Mouse (Mus musculus) MEL (cell line): ENCODE results near the gene Prim2. TPM values are rescaled to one million over a fixed set of nuclear protein-coding genes. Genes with fewer than 3 reads are reported as not detected.

ENCODE experiments used
- DNase-seq: peaks from one replicate; pipeline ENCODE4 v3.0.0; 2011; ENCODE audit warnings: low read depth, low spot score
- H3K27ac ChIP-seq: 2 replicates; pipeline ENCODE4 v1.5.1; 2012; ENCODE audit warnings: low read depth, mild to moderate bottlenecking, control low read depth, low read length, moderate library complexity; ENCODE audit not compliant: control insufficient read depth
- H3K27me3 ChIP-seq, 2 experiments: fragments of 150-350 bp in 1 of 2; sonication (generic) in 1 of 2; 2 replicates each; pipeline ENCODE4 v1.6.1; 2012; ENCODE audit warnings: low read length in 2 of 2, mild to moderate bottlenecking in 2 of 2, improper control_type of control experiment in 1 of 2, moderate library complexity in 1 of 2; ENCODE audit not compliant: insufficient read depth in 2 of 2, control insufficient read depth in 1 of 2
- H3K36me3 ChIP-seq, 2 experiments: 2 replicates each; pipeline ENCODE4 v1.6.1; 2012 to 2014; ENCODE audit warnings: low read length in 2 of 2, improper control_type of control experiment in 1 of 2, inconsistent platforms in 1 of 2, mild to moderate bottlenecking in 1 of 2; ENCODE audit not compliant: insufficient read depth in 2 of 2, control insufficient read depth in 1 of 2
- H3K4me1 ChIP-seq, 2 experiments: fragments of 150-350 bp in 1 of 2; sonication (generic) in 1 of 2; 2 replicates each; pipeline ENCODE4 v1.6.1; 2012; ENCODE audit warnings: low read length in 2 of 2, improper control_type of control experiment in 1 of 2, mild to moderate bottlenecking in 1 of 2; ENCODE audit not compliant: insufficient read depth in 2 of 2, control insufficient read depth in 1 of 2
- H3K4me3 ChIP-seq, 2 experiments: fragments of 150-350 bp in 1 of 2; sonication (generic) in 1 of 2; 2 replicates each; pipeline ENCODE4 v1.5.1; 2012; ENCODE audit warnings: low read depth in 2 of 2, low read length in 2 of 2, mild to moderate bottlenecking in 2 of 2, moderate library complexity in 2 of 2, control low read depth in 1 of 2, improper control_type of control experiment in 1 of 2; ENCODE audit not compliant: control insufficient read depth in 1 of 2, insufficient read depth in 1 of 2
- H3K79me2 ChIP-seq: 2 replicates; pipeline ENCODE4 v1.6.1; 2012; ENCODE audit warnings: mild to moderate bottlenecking, low read length, moderate library complexity; ENCODE audit not compliant: control insufficient read depth, poor library complexity, insufficient read depth
- H3K9ac ChIP-seq: 2 replicates; pipeline ENCODE4 v1.6.1; 2012; ENCODE audit warnings: low read depth, mild to moderate bottlenecking, control low read depth, low read length, moderate library complexity; ENCODE audit not compliant: control insufficient read depth, poor library complexity, severe bottlenecking
- H3K9me3 ChIP-seq: fragments of 150-350 bp; sonication (generic); replicated peaks from 2 replicates; pipeline ENCODE4 v1.6.1; 2012; ENCODE audit warnings: mild to moderate bottlenecking, low read length, improper control_type of control experiment, moderate library complexity; ENCODE audit not compliant: insufficient read depth
- BHLHE40 ChIP-seq: IDR thresholded peaks from 2 replicates; pipeline ENCODE4 v1.6.1; 2012; ENCODE audit warnings: low read depth, mild to moderate bottlenecking, inconsistent platforms, low read length, improper control_type of control experiment, borderline replicate concordance
- CHD1 ChIP-seq: IDR thresholded peaks from 2 replicates; pipeline ENCODE4 v1.6.1; 2012; ENCODE audit warnings: low read depth, mild to moderate bottlenecking, inconsistent platforms, low read length, improper control_type of control experiment
- CHD2 ChIP-seq: IDR thresholded peaks from 2 replicates; pipeline ENCODE4 v1.6.1; 2011; ENCODE audit warnings: low read length, improper control_type of control experiment
- CTCF ChIP-seq, 3 experiments: IDR thresholded peaks in 2 of 3; conservative IDR thresholded peaks in 1 of 3; 2 replicates each; pipeline ENCODE4 v1.5.1; 2011 to 2012; ENCODE audit warnings: low read length in 3 of 3, low read depth in 2 of 3, mild to moderate bottlenecking in 2 of 3, improper control_type of control experiment in 1 of 3, inconsistent platforms in 1 of 3, mixed read lengths in 1 of 3, moderate library complexity in 1 of 3; ENCODE audit not compliant: control insufficient read depth in 1 of 3, insufficient read depth in 1 of 3, poor library complexity in 1 of 3, severe bottlenecking in 1 of 3
- E2F4 ChIP-seq: IDR thresholded peaks from 2 replicates; pipeline ENCODE4 v1.6.1; 2011; ENCODE audit warnings: low read depth, low read length, improper control_type of control experiment, borderline replicate concordance
- EP300 ChIP-seq, 2 experiments: IDR thresholded peaks; 2 replicates each; pipeline ENCODE4 v1.6.1; 2011; ENCODE audit warnings: improper control_type of control experiment in 2 of 2, low read length in 2 of 2, low read depth in 1 of 2, mild to moderate bottlenecking in 1 of 2
- GATA1 ChIP-seq: IDR thresholded peaks from 2 replicates; pipeline ENCODE4 v1.6.1; 2011; ENCODE audit warnings: low read depth, low read length, improper control_type of control experiment
- JUND ChIP-seq: IDR thresholded peaks from 2 replicates; pipeline ENCODE4 v1.6.1; 2011; ENCODE audit warnings: low read depth, mild to moderate bottlenecking, improper control_type of control experiment, low read length
- KAT2A ChIP-seq: conservative IDR thresholded peaks from 2 replicates; pipeline ENCODE4 v1.6.1; 2012; ENCODE audit warnings: low read depth, low read length, improper control_type of control experiment, inconsistent platforms
- MAFK ChIP-seq: IDR thresholded peaks from 2 replicates; pipeline ENCODE4 v1.6.1; 2011; ENCODE audit warnings: low read depth, mild to moderate bottlenecking, low read length, improper control_type of control experiment, borderline replicate concordance
- MAZ ChIP-seq: IDR thresholded peaks from 2 replicates; pipeline ENCODE4 v1.6.1; 2012; ENCODE audit warnings: low read depth, mild to moderate bottlenecking, inconsistent platforms, low read length, improper control_type of control experiment
- MXI1 ChIP-seq: IDR thresholded peaks from 2 replicates; pipeline ENCODE4 v1.6.1; 2011; ENCODE audit warnings: mild to moderate bottlenecking, low read depth, low read length, improper control_type of control experiment
- MYB ChIP-seq: IDR thresholded peaks from 2 replicates; pipeline ENCODE4 v1.6.1; 2011; ENCODE audit warnings: mild to moderate bottlenecking, low read depth, low read length, improper control_type of control experiment
- NRF1 ChIP-seq: IDR thresholded peaks from 2 replicates; pipeline ENCODE4 v1.6.1; 2014; ENCODE audit warnings: low read depth, mild to moderate bottlenecking, inconsistent platforms, low read length, improper control_type of control experiment, moderate library complexity; ENCODE audit not compliant: poor library complexity, insufficient read depth, severe bottlenecking
- POLR2AphosphoS2 ChIP-seq: IDR thresholded peaks from 2 replicates; pipeline ENCODE4 v1.6.1; 2011; ENCODE audit warnings: low read length, improper control_type of control experiment
- RAD21 ChIP-seq: IDR thresholded peaks from 2 replicates; pipeline ENCODE4 v1.6.1; 2011; ENCODE audit warnings: mild to moderate bottlenecking, low read depth, low read length, improper control_type of control experiment
- RCOR1 ChIP-seq: IDR thresholded peaks from 2 replicates; pipeline ENCODE4 v1.6.1; 2012; ENCODE audit warnings: low read depth, mild to moderate bottlenecking, inconsistent platforms, low read length, improper control_type of control experiment
- TCF12 ChIP-seq: IDR thresholded peaks from 2 replicates; pipeline ENCODE4 v1.6.1; 2014; ENCODE audit warnings: low read depth, mild to moderate bottlenecking, inconsistent platforms, low read length, improper control_type of control experiment, moderate library complexity
- UBTF ChIP-seq: IDR thresholded peaks from 2 replicates; pipeline ENCODE4 v1.6.1; 2012; ENCODE audit warnings: low read depth, mild to moderate bottlenecking, inconsistent platforms, low read length, improper control_type of control experiment, moderate library complexity, borderline replicate concordance; ENCODE audit not compliant: insufficient read depth
- ZC3H11A ChIP-seq: IDR thresholded peaks from 2 replicates; pipeline ENCODE4 v1.6.1; 2012; ENCODE audit warnings: low read depth, mild to moderate bottlenecking, inconsistent platforms, low read length, improper control_type of control experiment
- ZMIZ1 ChIP-seq: IDR thresholded peaks from 2 replicates; pipeline ENCODE4 v1.6.1; 2012; ENCODE audit warnings: low read depth, mild to moderate bottlenecking, inconsistent platforms, low read length, improper control_type of control experiment, moderate library complexity
- ZNF384 ChIP-seq: IDR thresholded peaks from 2 replicates; pipeline ENCODE4 v1.6.1; 2012; ENCODE audit warnings: low read depth, mild to moderate bottlenecking, inconsistent platforms, low read length, improper control_type of control experiment
- polyA plus RNA-seq, 2 experiments: library from polyadenylated mRNA; stranded (reverse) in 1 of 2; unstranded in 1 of 2; fragments of >175 nt in 1 of 2; fragments of >200 nt in 1 of 2; gene quantifications; 2 replicates each; pipeline versions ENCODE4 v1.2.1 to v1.2.4; 2012; ENCODE audit warnings: low replicate concordance in 2 of 2, low read depth in 1 of 2; ENCODE audit not compliant: insufficient read length in 2 of 2, insufficient read depth in 1 of 2, missing spikeins in 1 of 2
- total RNA-seq: library from RNA; depleted of rRNA; stranded (reverse); fragments of 300-350 nt; gene quantifications from 2 replicates; pipeline ENCODE4 v1.2.3, GENCODE M21; 2012

Prim2 gene
- total and polyA plus RNA-seq, 3 experiments = 36.1 to 48.9 TPM; not detected in 1

DNA sequence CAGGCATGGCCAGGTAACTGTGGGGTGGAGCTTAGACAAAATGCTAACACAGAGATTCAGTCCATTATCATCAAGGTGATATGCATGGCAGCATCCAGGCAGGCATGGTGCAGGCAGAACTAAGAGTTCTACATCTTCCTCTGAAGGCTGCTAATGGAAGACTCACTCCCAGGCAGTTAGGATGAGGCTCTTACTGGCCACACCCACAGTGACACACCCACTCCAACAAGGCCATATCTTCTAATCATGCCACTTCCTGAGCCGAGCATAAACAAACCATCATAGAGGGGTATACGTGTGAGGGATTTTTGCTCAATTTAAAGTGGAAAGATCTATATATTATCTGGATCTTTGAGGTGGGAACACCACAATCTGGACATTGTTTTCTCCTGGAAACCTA, 40.0 kb upstream of the Prim2 start:
- DNase-seq = peak; percentile 64
- H3K9ac ChIP-seq = no peak overlapping the region
- H3K4me1 ChIP-seq = peaks cover 0 to 13% of the 10 kb centered on the region in 2 experiments; a peak in 2 of 4 replicates
- no peaks in the 10 kb centered on the region for H3K79me2 ChIP-seq
- no peak overlapping the region for H3K4me3 ChIP-seq
- no peak overlapping the region for H3K27ac ChIP-seq
- peaks cover 0 to 2% of the 10 kb centered on the region in 2 experiments; a peak in 1 of 4 replicates for H3K36me3 ChIP-seq
- H3K27me3 ChIP-seq = no peaks in the 10 kb centered on the region
- H3K9me3 ChIP-seq = no peaks in the 10 kb centered on the region
- TF ChIP-seq GATA1 (peak; percentile 59; the same call in 1 of the 2 replicates), ZC3H11A (no peak), CHD1 (no peak), CTCF (IDR thresholded peaks at IDR 0.05 in 2 of 3, conservative IDR thresholded peaks at IDR 0.05 in 1 of 3; ENCODE audit: control insufficient read depth in 1 of 3, insufficient read depth in 1 of 3, low read depth in 2 of 3, low read length in 3 of 3, poor library complexity in 1 of 3, severe bottlenecking in 1 of 3) (no peak)

DNA sequence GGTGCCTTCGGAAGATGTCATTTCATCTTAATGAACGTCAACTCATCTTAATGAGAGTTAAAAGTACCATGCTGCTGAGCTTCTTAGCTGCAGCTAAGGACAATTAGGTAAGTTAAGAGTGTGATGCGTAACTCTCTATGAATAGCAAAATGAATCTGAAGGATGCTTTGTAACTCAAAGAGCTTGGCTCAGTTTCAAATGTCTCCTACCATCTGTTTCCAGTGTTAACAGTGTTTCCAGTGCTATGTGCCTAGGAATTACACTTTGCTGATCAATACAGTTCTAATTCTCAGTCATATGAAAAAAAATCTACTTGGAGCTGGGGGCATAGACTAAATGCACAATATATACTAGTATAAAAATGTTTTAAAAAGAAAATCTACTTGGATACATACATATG, 31.6 kb upstream of the Prim2 start:
- Histone ChIP-seq H3K4me1 (no peaks in the 10 kb centered on the region), H3K9ac (no peak overlapping the region), H3K36me3 (no peaks in the 10 kb centered on the region), H3K79me2 (no peaks in the 10 kb centered on the region), H3K9me3 (no peaks in the 10 kb centered on the region), H3K27me3 (no peaks in the 10 kb centered on the region; a peak in 1 of 4 replicates), H3K4me3 (no peak overlapping the region), H3K27ac (no peak overlapping the region)
- no peak for DNase-seq
- TF ChIP-seq MXI1 (no peak), MYB (no peak), EP300 (IDR thresholded peaks at IDR 0.05; ENCODE audit: low read depth in 1 of 2, low read length in 2 of 2) (no peak), ZNF384 (no peak)

DNA sequence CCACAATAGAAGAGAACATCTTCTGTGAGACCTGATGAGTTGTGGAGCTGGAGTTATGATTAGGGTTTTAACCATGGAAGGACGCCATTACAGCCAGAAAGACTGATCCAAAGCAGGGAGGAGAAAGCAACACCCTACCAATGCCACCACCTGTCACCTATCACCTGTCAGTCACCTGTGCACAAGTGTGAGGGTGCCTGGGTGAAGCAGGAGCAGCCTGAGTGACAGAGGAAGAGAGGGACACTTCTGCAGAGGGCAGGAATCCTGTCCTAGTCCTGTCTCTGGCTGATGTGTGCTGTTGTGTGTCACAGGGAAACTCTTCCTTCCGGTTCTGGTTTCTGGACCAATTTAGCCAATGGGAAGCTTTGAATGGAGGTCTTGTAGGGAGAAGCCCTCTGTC, 26.4 kb upstream of the Prim2 start:
- Histone ChIP-seq H3K4me3 (no peak overlapping the region), H3K4me1 (no peaks in the 10 kb centered on the region), H3K79me2 (no peaks in the 10 kb centered on the region), H3K27ac (no peak overlapping the region), H3K36me3 (no peaks in the 10 kb centered on the region), H3K27me3 (peaks cover 0 to 2% of the 10 kb centered on the region in 2 experiments; a peak in 2 of 4 replicates), H3K9ac (no peak overlapping the region), H3K9me3 (no peaks in the 10 kb centered on the region)
- DNase-seq = no peak
- TF ChIP-seq CHD2 (no peak), CHD1 (no peak), ZNF384 (no peak), BHLHE40 (no peak), RAD21 (no peak), E2F4 (no peak), MXI1 (no peak), POLR2AphosphoS2 (no peak), MAZ (no peak), MAFK (no peak), UBTF (no peak), CTCF (IDR thresholded peaks at IDR 0.05 in 2 of 3, conservative IDR thresholded peaks at IDR 0.05 in 1 of 3; ENCODE audit: control insufficient read depth in 1 of 3, insufficient read depth in 1 of 3, low read depth in 2 of 3, low read length in 3 of 3, poor library complexity in 1 of 3, severe bottlenecking in 1 of 3) (no peak), JUND (no peak), KAT2A (no peak), NRF1 (no peak), ZMIZ1 (no peak), TCF12 (no peak), ZC3H11A (no peak), RCOR1 (no peak), GATA1 (no peak)
